In the genomic region with DNA sequence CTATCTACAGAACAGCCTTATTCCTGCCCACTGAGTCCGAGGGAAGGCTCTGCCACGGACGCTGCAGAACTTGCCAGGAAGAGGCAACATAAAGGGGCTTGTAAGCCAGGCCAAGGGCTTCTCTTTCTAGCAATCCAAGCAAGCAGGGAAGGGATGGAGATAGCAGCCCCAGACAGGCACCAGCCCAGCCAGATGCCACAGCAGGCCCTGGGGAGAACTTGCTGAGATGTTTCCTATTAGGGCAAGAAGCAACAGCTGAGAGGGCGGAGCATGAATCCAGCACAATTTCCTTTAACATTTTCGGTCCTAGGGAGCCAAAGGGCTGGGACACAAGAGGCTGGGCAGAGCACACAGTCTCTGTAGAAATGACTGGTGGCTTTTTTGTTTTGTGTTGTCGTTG, we compare ENCODE assay signal across 9 mouse cellular contexts. TPM values are rescaled to one million over a fixed set of nuclear protein-coding genes. Genes with fewer than 3 reads are reported as not detected.
DNase-seq lines count a peak whose midpoint lies in the region; ATAC-seq lines count a peak whose summit lies in the region.
"Had no signal": no experiment of that assay in that cellular context is flagged by ENCODE, and none has a peak within 500 bp of the region (broad histone marks: within the 10 kb centered on the region; RNA-seq: fewer than 3 reads in every experiment).

No protein-coding gene starts in this region.

- DNase-seq in heart, adult 11 months = peak; percentile 93
- DNase-seq in brain, adult 2 months (ENCODE audit: low read depth, low spot score) = peak; percentile 71
- DNase-seq in embryonic facial prominence, embryonic 11.5 days (ENCODE audit: low spot score) = peak; percentile 48
- no peak for DNase-seq in right cerebral cortex, adult 2 months (ENCODE audit: low spot score in 2 of 2)
- DNase-seq in frontal cortex, postnatal 36 days (ENCODE audit: low spot score in 2 of 2) = no peak
- DNase-seq in layer of hippocampus, postnatal 25 days (ENCODE audit: extremely low spot score in 1 of 2, low spot score in 1 of 2) = no peak

- H3K4me1 ChIP-seq in heart, embryonic 12.5 days (replicated peaks) = peaks cover 16% of the 10 kb centered on the region
- 0 out of 2 replicates have a peak, but pooled peaks cover 4% of the 10 kb centered on the region for H3K4me1 ChIP-seq in embryonic facial prominence, embryonic 11.5 days (ENCODE audit: control insufficient read depth, insufficient read depth, low read length)
- H3K4me1 ChIP-seq in limb, embryonic 13.5 days = peaks cover 11% of the 10 kb centered on the region

- WGBS in heart, embryonic 12.5 days = 41% methylated on average over 6 of the region's 6 CpGs
- WGBS in embryonic facial prominence, embryonic 11.5 days = 40% methylated on average over 6 of the region's 6 CpGs
- 34% methylated on average over 6 of the region's 6 CpGs for WGBS in limb, embryonic 13.5 days

- ATAC-seq in heart, embryonic 12.5 days (ENCODE audit: insufficient number of reproducible peaks, low FRiP score) = no peak
- no peak for ATAC-seq in embryonic facial prominence, embryonic 11.5 days (replicated peaks; ENCODE audit: insufficient number of reproducible peaks, low FRiP score, low TSS enrichment, low read depth)
- ATAC-seq in limb, embryonic 13.5 days (ENCODE audit: low FRiP score, low read depth) = peak; percentile 60; the same call in 1 of the 2 replicates

- no peaks in the 10 kb centered on the region for H3K36me3 ChIP-seq in heart, embryonic 12.5 days
- H3K36me3 ChIP-seq in embryonic facial prominence, embryonic 11.5 days (replicated peaks; ENCODE audit: control insufficient read depth, insufficient read depth, low read depth, low read length) = no peaks in the 10 kb centered on the region
- no peaks in the 10 kb centered on the region for H3K36me3 ChIP-seq in limb, embryonic 13.5 days
- H3K36me3 ChIP-seq: lung, embryonic 15.5 days had no signal

- no peak overlapping the region for H3K4me3 ChIP-seq in heart, embryonic 12.5 days
- no peak overlapping the region for H3K4me3 ChIP-seq in embryonic facial prominence, embryonic 11.5 days (ENCODE audit: low read depth, low read length)
- H3K4me3 ChIP-seq in limb, embryonic 13.5 days = no peak overlapping the region
- H3K4me3 ChIP-seq: lung, embryonic 15.5 days had no signal

- H3K4me2 ChIP-seq in heart, embryonic 12.5 days = no peak overlapping the region
- no peak overlapping the region for H3K4me2 ChIP-seq in embryonic facial prominence, embryonic 11.5 days (ENCODE audit: low read depth, low read length)
- H3K4me2 ChIP-seq in limb, embryonic 13.5 days (replicated peaks) = 0 out of 2 replicates have a peak overlapping the region, but pooled peaks have one; percentile 4
- H3K4me2 ChIP-seq: lung, embryonic 15.5 days had no signal

- no peak overlapping the region for H3K9ac ChIP-seq in heart, embryonic 12.5 days
- H3K9ac ChIP-seq in embryonic facial prominence, embryonic 11.5 days (replicated peaks; ENCODE audit: low read length) = no peak overlapping the region
- no peak overlapping the region for H3K9ac ChIP-seq in limb, embryonic 13.5 days
- H3K9ac ChIP-seq: lung, embryonic 15.5 days had no signal

- no peaks in the 10 kb centered on the region for H3K9me3 ChIP-seq in heart, embryonic 12.5 days (replicated peaks)
- no peaks in the 10 kb centered on the region for H3K9me3 ChIP-seq in embryonic facial prominence, embryonic 11.5 days (replicated peaks; ENCODE audit: control insufficient read depth, low read length)
- H3K9me3 ChIP-seq in limb, embryonic 13.5 days = no peaks in the 10 kb centered on the region
- H3K9me3 ChIP-seq: lung, embryonic 15.5 days had no signal

- no peak overlapping the region for H3K27ac ChIP-seq in heart, embryonic 12.5 days (ENCODE audit: poor library complexity, severe bottlenecking)
- no peak overlapping the region for H3K27ac ChIP-seq in embryonic facial prominence, embryonic 11.5 days (replicated peaks; ENCODE audit: low read depth, low read length)
- H3K27ac ChIP-seq in limb, embryonic 13.5 days = peak overlapping the region; percentile 3; the same call in 1 of the 2 replicates
- H3K27ac ChIP-seq: lung, embryonic 15.5 days had no signal

- peaks cover 58% of the 10 kb centered on the region for H3K27me3 ChIP-seq in heart, embryonic 12.5 days (replicated peaks)
- no peaks in the 10 kb centered on the region for H3K27me3 ChIP-seq in embryonic facial prominence, embryonic 11.5 days (ENCODE audit: control insufficient read depth, insufficient read depth, low read length)
- no peaks in the 10 kb centered on the region for H3K27me3 ChIP-seq in limb, embryonic 13.5 days
- H3K27me3 ChIP-seq: lung, embryonic 15.5 days had no signal

RNA-seq across cellular contexts. Expression of gene Stum, which starts 25.0 kb away (rescaled TPM):
- 0.10 and 0.23 TPM in 2 replicates for polyA plus RNA-seq in heart, embryonic 12.5 days (2016; fragmentation: Nextera tagmentation; extraction: Ambion mirVana)
- polyA plus RNA-seq in embryonic facial prominence, embryonic 11.5 days (2014; fragmentation: Nextera tagmentation; extraction: Ambion mirVana) = 1.3 and 1.4 TPM in 2 replicates
- polyA plus RNA-seq in limb, embryonic 13.5 days (2015; fragmentation: Nextera tagmentation; extraction: Ambion mirVana) = 2.8 and 4.6 TPM in 2 replicates
- total RNA-seq in layer of hippocampus, postnatal 25 days (2021) = 100 to 1,000 TPM; 309 to 310 TPM

Comparison
In these comparisons a context has a peak if more than half of its experiments do, and no peak if none do; other contexts are left out.
1. DNase-seq: peak in heart, adult 11 months (single experiment), brain, adult 2 months (single experiment) and embryonic facial prominence, embryonic 11.5 days (single experiment); none in right cerebral cortex, adult 2 months (0 of 2), frontal cortex, postnatal 36 days (0 of 2) and layer of hippocampus, postnatal 25 days (0 of 2).